ENCODE assay signal across 8 mouse cellular contexts in genomic region chr12:40223082-40223619, GRCm38 (mm10). TPM values are rescaled to one million over a fixed set of nuclear protein-coding genes. Genes with fewer than 3 reads are reported as not detected.
DNase-seq lines count a peak whose midpoint lies in the region; ATAC-seq and TF ChIP-seq lines count a peak whose summit lies in the region.

No protein-coding gene starts in this region.

- DNase-seq in ES-CJ7 (ENCODE audit: low read depth, low spot score): peak; percentile 99
- DNase-seq in cerebellum, adult 11 months: peak; percentile 99
- peak; percentile 99 for DNase-seq in heart, postnatal 25 days (ENCODE audit: low spot score)
- peak; percentile 99 to 100 for DNase-seq in layer of hippocampus, adult 18-20 months (ENCODE audit: low spot score in 2 of 2)
- DNase-seq in lung, adult 2 months: peak; percentile 98
- DNase-seq in thymus, adult 18-20 months: peak; percentile 97 to 98

- peak overlapping the region; percentile 69 for H3K4me2 ChIP-seq in forebrain, embryonic 15.5 days (replicated peaks)

- H3K4me3 ChIP-seq in forebrain, embryonic 15.5 days: peak overlapping the region; percentile 95
- peak overlapping the region; percentile 78 for H3K4me3 ChIP-seq in lung, adult 2 months (replicated peaks; ENCODE audit: extremely low read depth, low read depth, low read length)

- peak; percentile 100 for TF ChIP-seq POLR2A in lung, adult 2 months (IDR thresholded peaks at IDR 0.05; ENCODE audit: borderline replicate concordance, extremely low read depth, low read depth, low read length)

- peaks cover 30% of the 10 kb centered on the region for H3K4me1 ChIP-seq in forebrain, embryonic 15.5 days
- H3K4me1 ChIP-seq in lung, adult 2 months (ENCODE audit: control insufficient read depth, insufficient read depth, low read length): peaks cover 10% of the 10 kb centered on the region

- peak; percentile 99 for ATAC-seq in forebrain, embryonic 15.5 days (replicated peaks)
- ATAC-seq in neutrophil, adult 5-6 weeks (ENCODE audit: extremely low read depth, insufficient number of reproducible peaks, low FRiP score, poor library complexity, severe bottlenecking): peak; percentile 87

- H3K9me3 ChIP-seq in forebrain, embryonic 15.5 days: no peaks in the 10 kb centered on the region

- intact Hi-C loops in heart, postnatal 25 days (cut with DNase I): loop anchor here (5.0 kb wide), 1 partner anchor 799 kb away; the partner anchor contains the start of gene Immp2l

- under 1% methylated on average over 47 of the region's 47 CpGs for WGBS in forebrain, embryonic 15.5 days
- WGBS in lung, adult 2 months: under 1% methylated on average over 47 of the region's 47 CpGs

- H3K27me3 ChIP-seq in forebrain, embryonic 15.5 days: no peaks in the 10 kb centered on the region

- peak overlapping the region; percentile 95 for H3K27ac ChIP-seq in forebrain, embryonic 15.5 days (replicated peaks)

- no peaks in the 10 kb centered on the region for H3K36me3 ChIP-seq in forebrain, embryonic 15.5 days

- no peak for TF ChIP-seq CTCF in lung, adult 2 months (IDR thresholded peaks at IDR 0.05; ENCODE audit: insufficient read depth, low read length)

- H3K9ac ChIP-seq in forebrain, embryonic 15.5 days (replicated peaks): peak overlapping the region; percentile 89

RNA-seq across cellular contexts. Expression of gene Lsmem1, which starts 23.9 kb away (rescaled TPM):
- not detected in 2 replicates for polyA plus RNA-seq in forebrain, embryonic 15.5 days (2015; fragmentation: Nextera tagmentation; extraction: Ambion mirVana)
- 10 to 100 TPM; 40.6 to 43.2 TPM for total RNA-seq in heart, postnatal 25 days (2021)
- 1 to 10 TPM in 1 of 2 experiments, under 1 TPM in 1; 0.82 to 1.0 TPM for total RNA-seq in layer of hippocampus, adult 18-20 months (2021)
- 0.18 and 0.53 TPM in 2 replicates for polyA plus RNA-seq in lung, adult 2 months (2012; rRNA removed)
- total RNA-seq in neutrophil, adult 5-6 weeks (2017): 0.23 and 0.98 TPM in 2 replicates

RNA-seq across cellular contexts. Expression of gene Ifrd1, which starts 25.2 kb away (rescaled TPM):
- 165 and 181 TPM in 2 replicates for polyA plus RNA-seq in forebrain, embryonic 15.5 days (2015; fragmentation: Nextera tagmentation; extraction: Ambion mirVana)
- total RNA-seq in heart, postnatal 25 days (2021): 10 to 100 TPM; 75.2 to 75.9 TPM
- 10 to 100 TPM; 91.8 to 95.7 TPM for total RNA-seq in layer of hippocampus, adult 18-20 months (2021)
- polyA plus RNA-seq in lung, adult 2 months (2012; rRNA removed): 25.9 and 36.2 TPM in 2 replicates
- 83.0 and 103 TPM in 2 replicates for total RNA-seq in neutrophil, adult 5-6 weeks (2017)

Comparison
In these comparisons a context has a peak if more than half of its experiments do, and no peak if none do; other contexts are left out.
1. Peak in every context shown above with its lines: DNase-seq, ATAC-seq, H3K4me3 ChIP-seq and H3K27ac ChIP-seq.
2. RNA of gene Lsmem1, which starts 23.9 kb away (total RNA-seq): 40.6 to 43.2 TPM in heart, postnatal 25 days; 0.82 to 1.0 TPM in layer of hippocampus, adult 18-20 months and 0.23 to 0.98 TPM in neutrophil, adult 5-6 weeks; every median in the first group is over 10 times any median in the second.